Mouse (Mus musculus): ENCODE measurements around the gene Tasp1.
"Not testable (repeated sequence)": the region's sequence is repeated elsewhere in the genome, so short reads cannot be mapped to it uniquely, and the experiment has no call there.

GRCm38 (mm10) chr2:140079284-140079683 is 12.7 kb upstream of the Tasp1 start:
- not testable (repeated sequence) for TF ChIP-seq POLR2A, CTCF (IDR thresholded peaks at IDR 0.05; ENCODE audit: extremely low read depth, insufficient read depth, low read length)
